Mouse (Mus musculus): ENCODE results near the gene Nrxn1.

Gene Nrxn1

DNA sequence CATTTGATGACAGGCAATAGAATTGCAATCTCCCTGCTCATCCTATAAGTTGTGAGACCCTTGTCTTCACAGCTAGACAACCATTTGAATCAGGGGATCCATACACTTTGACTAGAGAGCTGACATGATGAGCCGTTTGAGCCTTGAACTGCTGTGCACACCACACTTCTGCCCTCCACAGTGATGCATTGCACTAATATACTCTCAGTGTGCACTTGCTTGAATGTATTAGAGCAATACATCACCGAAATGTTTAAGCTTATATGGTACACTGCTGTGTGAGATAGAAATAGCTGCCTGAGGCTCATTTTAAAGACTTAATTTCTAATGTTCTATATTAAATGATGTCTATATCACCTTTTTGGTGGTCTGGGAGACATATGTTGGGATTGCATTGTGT lies 430.6 kb downstream of the Nrxn1 start:
- DNase-seq (ENCODE audit: low spot score in 2 of 2), result no peak

DNA sequence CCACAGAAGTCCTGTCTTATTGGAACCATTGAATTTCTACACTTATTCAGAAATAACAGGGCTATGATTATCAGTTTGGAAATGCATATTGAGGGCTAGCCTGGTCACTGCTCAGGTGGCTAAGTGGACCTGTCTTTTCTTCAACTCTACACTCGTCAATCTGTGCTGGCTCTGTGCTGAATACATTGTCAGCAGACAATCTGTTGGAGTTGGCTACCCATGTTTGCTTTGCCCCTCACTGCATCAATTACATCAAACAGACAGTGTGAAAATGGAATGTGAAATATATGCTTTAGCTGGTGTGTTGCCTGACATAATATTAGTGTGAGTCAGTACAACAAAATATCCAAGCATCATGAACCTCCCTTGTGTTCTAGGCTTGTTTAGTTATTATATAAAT lies 438.4 kb downstream of the Nrxn1 start:
- no peak for DNase-seq (ENCODE audit: low spot score in 2 of 2)

DNA sequence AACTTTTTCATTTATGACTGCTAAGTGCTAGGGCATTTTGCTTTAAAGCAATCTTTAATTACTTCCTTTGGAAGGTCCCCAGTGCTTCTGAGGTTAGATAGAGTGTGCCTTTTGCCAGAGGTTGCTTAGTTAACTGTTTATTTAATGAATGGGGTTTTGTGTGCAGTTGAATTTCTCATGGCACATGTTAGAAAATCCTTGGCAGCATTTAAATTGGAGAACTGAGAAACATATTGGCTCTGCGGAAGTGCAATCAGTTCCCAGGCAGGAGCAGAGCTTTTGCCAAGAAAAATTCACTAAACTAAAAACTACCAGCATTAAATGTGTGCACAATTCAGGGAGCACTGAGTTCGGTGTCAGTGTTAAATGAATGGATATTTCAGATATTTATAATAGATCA lies 439.5 kb downstream of the Nrxn1 start:
- DNase-seq (ENCODE audit: low spot score in 2 of 2), result no peak

DNA sequence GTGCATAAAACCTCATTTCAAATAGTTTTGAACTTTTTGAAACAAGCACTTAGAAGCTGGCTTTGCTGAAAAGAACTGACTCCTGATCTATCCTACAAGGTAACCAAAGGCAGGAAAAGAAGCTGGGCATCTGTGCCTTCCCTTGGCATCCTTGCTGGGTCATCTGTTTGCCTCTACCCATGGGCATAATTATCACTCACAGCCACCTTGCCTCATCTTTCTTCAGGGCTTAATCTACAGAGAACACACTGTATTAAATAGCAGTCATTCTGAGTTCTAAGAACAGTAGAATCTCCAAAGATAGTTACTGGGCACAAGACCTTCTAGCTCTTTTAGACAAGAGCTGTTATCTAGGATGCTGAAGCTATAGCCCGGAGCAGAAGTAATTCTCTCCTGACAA lies 442.6 kb downstream of the Nrxn1 start:
- DNase-seq (ENCODE audit: low spot score in 2 of 2), result no peak

DNA sequence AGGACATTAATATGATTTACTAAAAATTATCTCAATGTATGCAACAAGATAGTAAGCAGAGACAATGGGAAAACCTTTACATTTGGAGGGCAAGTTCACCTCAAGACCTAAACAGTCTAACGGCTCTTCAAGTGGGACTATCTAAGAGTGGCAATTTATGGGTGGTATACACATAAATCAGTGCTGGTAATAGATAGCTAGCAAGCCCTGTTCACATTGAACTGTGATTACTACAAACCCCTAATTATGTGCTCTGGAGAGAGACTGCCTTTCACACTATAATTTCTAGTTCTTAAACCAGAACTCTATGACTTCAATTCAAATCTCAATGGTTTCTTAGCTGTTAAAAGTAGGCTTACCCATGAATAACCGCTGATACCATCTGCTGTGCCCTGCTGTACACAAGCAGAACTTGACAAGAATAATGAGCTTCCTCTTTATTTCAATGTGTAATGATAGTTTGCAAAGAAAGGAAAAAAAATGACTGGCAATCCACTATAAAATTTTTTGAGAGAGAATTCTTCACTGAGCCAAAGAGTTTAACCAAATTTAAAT lies 453.8 kb downstream of the Nrxn1 start:
- no peak for DNase-seq (ENCODE audit: low spot score in 2 of 2)

DNA sequence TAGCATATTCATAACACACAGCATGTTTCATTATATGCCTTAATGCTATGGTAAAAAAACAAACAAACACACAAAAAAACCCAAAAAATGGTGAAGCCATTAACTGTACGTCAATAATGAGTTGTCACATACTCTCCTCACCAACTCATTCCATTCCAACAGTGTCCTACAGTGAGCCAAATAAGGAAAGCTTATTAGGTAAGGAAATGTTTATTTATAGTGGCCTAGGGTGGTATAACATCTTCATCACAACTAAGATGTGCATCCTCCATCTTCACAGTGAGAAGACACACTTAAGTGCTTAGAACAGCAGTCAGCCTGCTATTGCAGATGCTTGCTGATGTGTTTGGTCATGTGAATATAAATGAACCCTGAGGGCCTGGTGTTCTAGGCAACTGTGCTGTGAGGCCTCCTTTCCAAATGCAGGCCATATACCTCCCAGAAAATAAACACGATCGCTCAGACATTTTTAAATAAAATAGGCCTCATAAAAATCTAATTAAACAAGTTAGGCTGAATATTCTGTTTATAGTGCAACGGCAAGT lies 454.6 kb downstream of the Nrxn1 start:
- DNase-seq (ENCODE audit: low spot score in 2 of 2), result no peak

DNA sequence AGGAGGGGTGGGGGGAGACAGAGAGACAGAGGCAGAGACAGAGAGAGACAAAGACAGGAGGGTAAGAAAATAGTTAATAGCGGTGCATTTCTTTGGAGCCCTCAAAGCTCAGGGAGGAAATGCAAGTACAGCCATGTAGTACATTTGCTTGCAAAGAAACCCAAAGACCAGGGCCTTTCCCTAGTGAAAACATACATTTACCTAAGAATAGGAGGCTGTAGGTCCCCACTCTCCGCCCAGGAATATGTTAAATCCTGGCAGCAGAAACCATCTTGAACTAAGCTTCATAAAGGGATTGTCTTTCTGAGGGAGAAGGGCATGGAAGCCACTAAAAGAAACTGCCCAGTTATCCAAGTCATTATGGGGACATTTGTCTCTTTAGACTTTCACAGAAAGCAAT lies 461.5 kb downstream of the Nrxn1 start:
- no peak for DNase-seq (ENCODE audit: low spot score in 2 of 2)

DNA sequence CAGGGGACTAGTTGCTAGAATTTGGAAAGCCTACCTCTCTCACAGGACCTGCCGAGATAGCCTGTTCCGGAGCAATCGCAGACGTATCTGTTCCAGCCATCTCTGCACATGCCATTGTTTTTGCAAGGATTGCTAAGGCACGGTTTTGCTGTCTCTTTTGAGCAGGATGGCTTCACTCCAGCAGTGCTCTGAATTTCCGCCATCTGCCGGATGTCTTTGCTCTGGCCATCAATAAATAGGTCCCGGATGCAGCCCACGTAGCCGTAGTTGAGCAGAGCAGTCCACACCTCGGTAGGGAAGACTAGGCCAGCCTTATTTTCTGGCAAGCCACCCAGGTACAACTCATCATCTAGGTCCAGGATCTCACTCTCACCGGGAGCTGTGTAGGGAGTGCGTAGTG lies 463.0 kb downstream of the Nrxn1 start:
- DNase-seq (ENCODE audit: low spot score in 2 of 2), result no peak

DNA sequence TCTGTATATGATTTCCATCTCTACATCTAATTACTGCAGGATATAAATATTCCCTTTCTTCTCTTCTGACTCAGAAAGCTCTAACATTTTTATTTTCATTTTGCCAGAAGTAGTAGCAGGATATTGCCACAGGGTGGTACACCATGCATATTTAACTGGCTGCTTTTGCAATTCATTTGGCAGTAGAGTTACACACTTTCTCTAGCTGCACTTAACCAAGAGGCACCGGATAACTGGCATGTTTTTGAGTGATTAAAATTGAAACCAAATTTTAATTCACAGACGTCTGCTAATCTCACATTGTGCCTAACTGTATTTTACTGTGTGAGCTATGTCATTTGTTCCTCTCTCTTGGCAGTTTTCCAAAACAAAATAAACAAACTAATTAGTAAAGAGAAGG lies 464.4 kb downstream of the Nrxn1 start:
- no peak for DNase-seq (ENCODE audit: low spot score in 2 of 2)

DNA sequence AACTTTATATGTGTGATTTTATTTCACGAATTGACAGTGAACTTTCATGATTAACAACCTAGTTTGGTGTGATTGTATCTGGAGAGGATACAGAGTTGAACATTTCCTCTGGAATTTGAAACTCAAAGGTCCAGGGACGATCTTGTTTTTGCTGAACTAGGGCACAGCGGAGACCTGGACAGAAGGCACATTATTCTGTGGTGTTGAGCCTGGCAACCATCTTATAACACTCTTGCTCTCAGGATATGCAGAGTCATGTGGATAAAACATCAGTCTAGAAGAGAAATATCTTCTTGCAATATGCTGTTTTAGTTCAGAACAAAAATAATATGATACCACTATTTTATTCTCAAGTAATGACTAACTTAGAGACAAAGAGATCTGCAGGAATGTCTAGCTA lies 464.9 kb downstream of the Nrxn1 start:
- DNase-seq (ENCODE audit: low spot score in 2 of 2), result no peak

DNA sequence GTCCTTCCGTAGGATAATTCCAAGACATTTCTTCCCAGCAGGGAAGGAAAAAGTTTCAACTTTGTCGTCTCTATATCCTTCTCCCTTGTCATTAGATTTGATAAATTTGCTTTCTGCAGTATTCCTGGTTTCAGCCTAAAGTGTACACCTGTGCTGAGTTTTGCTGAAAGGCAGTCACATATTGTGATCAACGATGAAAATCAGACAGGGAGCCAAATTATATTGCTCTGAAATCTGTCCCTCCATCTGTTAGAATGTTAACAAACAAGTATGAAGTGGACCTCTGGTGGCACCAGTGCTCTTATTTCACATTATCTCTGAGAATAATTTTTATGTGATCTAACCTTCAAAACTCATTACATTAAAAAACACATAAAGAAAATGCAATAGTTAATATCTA lies 465.5 kb downstream of the Nrxn1 start:
- DNase-seq (ENCODE audit: low spot score in 2 of 2), result no peak

DNA sequence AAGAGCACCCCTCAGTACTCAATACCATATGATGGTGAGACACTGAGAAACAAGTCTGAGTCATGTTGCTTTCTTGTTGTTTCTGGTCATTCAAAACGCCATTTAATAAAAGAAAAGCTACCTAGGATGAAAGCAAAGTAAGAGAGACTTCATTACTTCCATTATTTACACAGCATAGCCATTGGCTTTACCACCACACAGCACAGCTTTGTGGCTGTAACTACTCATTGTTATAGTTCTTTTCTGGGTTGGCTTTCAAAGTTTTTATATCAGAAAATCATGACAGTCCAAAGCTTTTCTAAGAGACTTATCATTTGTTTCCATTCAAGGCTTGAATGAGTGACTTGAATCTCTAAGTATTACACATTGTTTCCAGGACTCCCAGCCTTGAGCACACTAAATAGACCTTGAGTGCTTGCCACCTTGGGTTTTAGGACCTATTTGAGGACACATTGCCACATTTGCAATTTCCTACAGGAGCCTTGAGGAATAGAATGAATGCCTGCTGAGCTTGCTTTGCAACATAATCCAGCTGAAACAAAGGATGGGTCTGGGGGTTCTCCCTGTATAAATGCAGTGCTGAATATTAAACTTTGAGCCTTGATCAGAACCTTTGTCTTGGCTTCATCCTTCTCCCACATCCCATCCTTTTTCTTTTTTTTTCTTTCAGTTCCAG lies 468.1 kb downstream of the Nrxn1 start:
- no peak for DNase-seq (ENCODE audit: low spot score in 2 of 2)

DNA sequence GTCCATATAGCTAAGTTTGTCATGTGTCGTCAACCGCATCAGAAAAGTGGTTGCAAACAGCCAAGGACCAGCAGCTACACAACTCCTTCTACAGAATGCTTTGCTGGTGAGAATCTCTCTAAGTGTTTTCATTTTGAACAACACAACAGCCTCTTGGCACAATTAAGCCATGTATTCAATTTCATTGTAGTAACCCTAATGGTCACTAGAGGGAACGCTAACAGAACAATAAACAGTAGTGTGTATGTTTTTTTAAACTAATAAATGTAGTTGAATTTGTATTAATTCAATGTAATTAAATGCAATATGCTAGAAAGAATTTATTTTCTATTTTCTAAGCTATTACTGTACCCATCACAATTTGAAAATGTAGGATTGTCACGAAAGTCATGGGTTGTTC lies 471.0 kb downstream of the Nrxn1 start:
- no peak for DNase-seq (ENCODE audit: low spot score in 2 of 2)

DNA sequence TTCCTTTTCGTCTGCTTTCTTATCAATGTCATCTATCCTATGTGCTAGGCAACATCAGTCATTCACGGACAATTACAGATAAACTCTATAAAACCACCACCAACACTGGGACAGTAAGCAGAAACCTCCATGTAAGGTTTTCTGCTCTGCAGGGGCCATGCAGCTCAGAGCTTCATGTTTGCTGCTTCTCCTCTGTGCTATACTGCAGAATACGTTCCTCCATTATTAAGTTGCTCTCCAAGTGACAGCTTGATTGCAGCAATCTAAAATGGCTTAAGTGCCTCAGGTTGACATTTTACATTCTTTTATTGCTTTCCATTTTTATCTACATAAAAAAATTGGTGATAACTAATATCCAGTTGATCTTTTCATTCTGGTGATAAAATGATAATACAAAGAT lies 477.9 kb downstream of the Nrxn1 start:
- no peak for DNase-seq (ENCODE audit: low spot score in 2 of 2)

DNA sequence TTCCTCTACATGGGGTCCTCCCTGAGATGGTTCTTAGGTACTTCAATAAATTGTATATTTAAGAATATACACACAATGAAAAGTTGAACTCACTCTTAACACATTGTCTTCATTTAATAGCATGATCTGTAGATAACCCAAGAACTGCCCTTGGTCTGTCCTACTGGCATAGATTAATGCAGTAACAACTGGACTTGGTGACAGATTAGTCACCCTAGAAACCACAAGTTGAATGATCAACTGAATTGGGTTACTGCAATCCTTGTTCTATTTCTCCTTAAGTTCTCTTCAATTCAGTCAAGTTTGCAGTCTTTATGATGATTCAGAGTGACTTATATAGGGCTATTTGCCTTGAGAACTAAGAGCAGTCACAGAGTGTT lies 485.5 kb downstream of the Nrxn1 start:
- DNase-seq (ENCODE audit: low spot score in 2 of 2), result no peak

DNA sequence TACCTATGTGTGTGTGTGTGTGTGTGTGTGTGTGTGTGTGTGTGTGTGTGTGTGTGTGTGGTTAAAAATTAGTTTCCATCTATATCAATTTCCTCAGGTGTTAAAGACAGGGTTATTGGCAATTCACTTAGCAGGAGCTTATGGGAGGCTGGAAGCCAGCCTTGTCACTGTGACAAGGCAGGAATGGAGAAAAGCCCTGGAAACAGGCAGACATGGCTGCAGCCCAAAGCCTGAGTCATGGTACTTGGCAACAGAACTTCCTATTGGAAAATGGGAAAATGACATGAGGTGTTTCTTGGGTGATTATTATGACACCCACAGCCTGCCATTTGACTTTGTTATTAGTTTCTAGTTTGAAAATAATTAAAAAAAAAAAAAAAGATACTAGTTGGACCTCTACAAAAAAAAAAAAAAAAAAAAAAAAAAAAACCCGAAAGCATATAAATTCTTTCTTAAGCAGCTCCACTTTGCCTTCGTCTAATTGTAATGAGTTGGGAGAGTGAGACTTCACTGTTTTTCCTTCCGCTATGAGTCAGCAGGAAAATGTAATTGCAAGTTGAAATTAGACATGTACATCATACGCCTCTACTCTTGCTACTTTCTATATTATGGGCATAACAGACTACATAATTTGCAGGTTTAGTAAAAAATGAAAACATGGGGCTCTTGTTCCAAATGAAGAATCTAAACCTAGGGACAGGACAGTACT lies 486.0 kb downstream of the Nrxn1 start:
- DNase-seq (ENCODE audit: low spot score in 2 of 2), result peak in 1 of 2 experiments; percentile 35

DNA sequence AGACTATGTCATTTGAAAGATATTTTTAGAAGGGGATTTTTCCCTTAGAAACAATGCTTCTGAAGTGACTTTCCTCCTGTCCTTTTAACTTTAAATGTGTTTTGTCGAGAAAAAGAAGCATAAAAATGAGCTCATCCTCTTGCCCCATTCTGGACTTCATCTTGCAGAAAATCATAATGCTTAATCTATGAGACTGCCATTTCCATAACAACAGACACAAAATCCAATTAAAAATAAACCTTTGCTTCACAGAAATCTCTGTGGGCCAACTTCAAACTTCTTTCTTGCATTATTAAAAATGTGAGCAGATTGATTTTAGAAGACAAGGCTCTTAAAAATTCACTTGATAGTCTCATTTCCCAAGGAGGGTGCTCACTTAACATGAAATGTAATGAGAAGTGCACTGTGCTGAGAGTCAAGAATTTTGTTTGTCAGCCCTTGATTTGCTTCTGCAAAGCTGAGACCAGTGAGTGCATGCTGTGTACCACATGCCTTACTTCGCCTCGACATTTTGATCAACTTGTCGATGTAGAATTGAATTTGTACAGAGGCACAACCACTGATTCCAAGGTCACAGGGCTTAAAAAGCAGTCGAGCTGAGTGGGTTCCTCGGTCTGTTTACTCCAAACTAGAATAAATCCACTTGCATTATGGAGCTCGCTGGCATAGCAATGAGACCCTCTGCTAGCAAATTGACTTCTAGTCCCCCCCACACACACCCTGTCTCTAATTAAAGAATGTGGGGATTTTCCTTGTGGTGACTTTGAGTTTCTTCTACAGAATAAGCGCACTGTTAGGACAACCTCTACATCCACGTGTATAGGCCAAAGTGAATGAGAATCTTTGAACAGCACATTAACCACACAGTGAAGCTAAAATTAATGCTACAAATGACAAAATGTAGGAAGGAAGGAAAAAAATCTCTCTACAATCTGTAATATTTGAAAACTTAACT lies 493.0 kb downstream of the Nrxn1 start:
- no peak for DNase-seq (ENCODE audit: low spot score in 2 of 2)

DNA sequence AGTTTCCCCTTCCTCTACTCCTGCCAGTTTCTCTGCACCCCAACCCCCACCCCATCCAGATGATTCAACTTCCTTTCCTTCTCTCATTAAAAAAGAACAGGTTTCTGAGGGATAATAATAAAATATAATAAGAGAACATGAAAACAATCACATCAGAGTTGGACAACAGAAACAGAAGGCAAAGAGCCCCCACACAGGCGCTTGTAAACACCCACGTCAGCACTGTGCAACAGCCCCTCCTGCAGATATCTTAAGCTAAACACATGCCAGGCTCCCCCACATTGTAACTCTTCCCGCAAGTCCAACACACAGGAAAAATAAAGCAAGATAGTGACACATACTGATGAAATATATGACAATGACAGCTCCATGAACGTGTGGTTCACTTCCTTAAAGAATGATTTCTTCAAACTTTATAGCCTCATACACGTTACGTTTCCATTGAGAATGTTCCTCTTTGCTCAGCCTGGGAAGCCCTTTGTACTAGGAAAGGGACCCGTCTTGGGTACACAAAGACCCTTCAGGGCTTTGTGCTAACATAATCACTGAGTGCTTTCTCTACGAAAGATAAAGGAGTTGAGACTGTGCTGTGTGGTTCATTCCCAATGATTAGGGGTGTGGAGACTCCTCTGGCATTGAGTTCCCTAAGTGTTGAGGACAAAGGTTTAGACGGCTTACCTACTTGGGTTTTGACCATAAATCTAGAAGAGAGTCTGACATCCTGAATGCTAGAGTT lies 497.9 kb downstream of the Nrxn1 start:
- DNase-seq (ENCODE audit: low spot score in 2 of 2), result no peak

DNA sequence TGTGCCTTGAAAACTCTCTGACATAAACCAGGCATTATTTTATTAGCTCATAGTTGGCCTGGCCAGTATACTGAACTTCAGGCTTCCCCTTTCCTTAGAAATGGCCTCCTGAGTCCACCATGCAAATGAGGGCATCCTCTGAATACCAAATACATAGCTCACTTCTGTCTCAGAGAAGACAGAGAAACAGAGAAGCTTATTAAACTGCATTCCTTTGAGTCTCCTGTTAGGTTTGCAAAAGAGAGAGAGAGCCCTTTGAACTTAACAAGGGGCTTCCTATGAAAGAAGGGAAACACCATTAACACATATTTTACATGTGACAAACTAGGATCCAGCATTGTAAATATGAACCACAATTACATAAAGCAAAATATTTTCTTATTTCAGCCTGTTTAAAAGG lies 506.0 kb downstream of the Nrxn1 start:
- DNase-seq (ENCODE audit: low spot score in 2 of 2), result no peak

DNA sequence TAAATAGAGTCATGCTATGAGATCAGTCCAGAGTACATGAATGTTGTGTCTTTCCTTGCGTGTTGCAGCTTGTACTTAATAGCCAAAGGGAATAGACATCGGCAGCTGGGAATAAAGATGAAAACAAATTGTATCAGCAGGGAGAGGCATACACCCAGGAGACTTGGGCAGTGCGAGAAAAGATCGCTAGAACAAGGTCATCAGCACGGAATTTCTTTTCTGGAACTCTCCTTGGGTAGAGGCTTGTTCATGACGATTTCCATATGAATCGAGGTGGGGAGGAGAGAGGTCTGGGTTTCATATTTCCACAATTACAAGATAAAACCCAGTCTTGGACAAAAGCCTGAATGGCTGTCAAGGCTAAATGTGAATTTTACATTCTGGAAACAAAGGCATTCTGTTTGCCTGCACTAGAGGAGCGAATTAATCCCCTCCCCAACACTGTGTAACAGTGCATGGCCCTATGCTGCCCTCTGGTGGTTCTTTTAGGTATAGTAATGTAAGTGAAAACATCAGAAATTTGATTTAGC lies 508.1 kb downstream of the Nrxn1 start:
- DNase-seq (ENCODE audit: low spot score in 2 of 2), result no peak

All from frontal cortex, postnatal 25 days (tissue).